Comparison of ENCODE assay signal across 1 mouse cellular context in genomic region chr9:121697150-121698049, GRCm38 (mm10).
TF ChIP-seq lines count a peak whose summit lies in the region.

No protein-coding gene starts in this region.

TF ChIP-seq in MEL, 35 proteins besides CTCF, POLR2A, EP300 and RAD21:
- no peak for TF ChIP-seq NRF1 (IDR thresholded peaks at IDR 0.05; ENCODE audit: insufficient read depth, low read depth, low read length, poor library complexity, severe bottlenecking)
- peak; percentile 75 for TF ChIP-seq ZNF384 (IDR thresholded peaks at IDR 0.05; ENCODE audit: low read depth, low read length)
- TF ChIP-seq USF2 (IDR thresholded peaks at IDR 0.05; ENCODE audit: borderline replicate concordance in 1 of 2, insufficient read depth in 1 of 2, low read depth in 1 of 2, low read length in 2 of 2) = no peak
- TF ChIP-seq MXI1 (IDR thresholded peaks at IDR 0.05; ENCODE audit: low read depth, low read length) = no peak
- no peak for TF ChIP-seq TAL1 (IDR thresholded peaks at IDR 0.05; ENCODE audit: low read length)
- no peak for TF ChIP-seq HCFC1 (IDR thresholded peaks at IDR 0.05; ENCODE audit: low read depth, low read length)
- no peak for TF ChIP-seq BHLHE40 (IDR thresholded peaks at IDR 0.05; ENCODE audit: borderline replicate concordance, low read depth, low read length)
- no peak for TF ChIP-seq GABPA (IDR thresholded peaks at IDR 0.05; ENCODE audit: low read depth, low read length)
- no peak for TF ChIP-seq GATA1 (IDR thresholded peaks at IDR 0.05; ENCODE audit: low read depth, low read length)
- no peak for TF ChIP-seq MAX (IDR thresholded peaks at IDR 0.05; ENCODE audit: low read length)
- TF ChIP-seq USF1 (IDR thresholded peaks at IDR 0.05; ENCODE audit: low read depth, low read length) = no peak
- TF ChIP-seq E2F4 (IDR thresholded peaks at IDR 0.05; ENCODE audit: borderline replicate concordance, low read depth, low read length) = no peak
- TF ChIP-seq ELF1 (IDR thresholded peaks at IDR 0.05; ENCODE audit: low read depth, low read length) = no peak
- 0 out of 2 replicates have a peak, but pooled peaks have one; percentile 36 for TF ChIP-seq TBP (IDR thresholded peaks at IDR 0.05; ENCODE audit: low read depth, low read length)
- TF ChIP-seq RCOR1 (IDR thresholded peaks at IDR 0.05; ENCODE audit: low read depth, low read length) = no peak
- TF ChIP-seq ZKSCAN1 (IDR thresholded peaks at IDR 0.05; ENCODE audit: low read depth, low read length) = no peak
- TF ChIP-seq POLR2AphosphoS5 (IDR thresholded peaks at IDR 0.05; ENCODE audit: borderline replicate concordance, low read depth, low read length) = no peak
- TF ChIP-seq MYC (IDR thresholded peaks at IDR 0.05; ENCODE audit: low read depth, low read length) = no peak
- no peak for TF ChIP-seq MAZ (IDR thresholded peaks at IDR 0.05; ENCODE audit: low read depth, low read length)
- peak; percentile 78 for TF ChIP-seq ZC3H11A (IDR thresholded peaks at IDR 0.05; ENCODE audit: low read depth, low read length)
- TF ChIP-seq ETS1 (IDR thresholded peaks at IDR 0.05; ENCODE audit: low read depth, low read length) = no peak
- peak; percentile 83 for TF ChIP-seq SMC3 (IDR thresholded peaks at IDR 0.05; ENCODE audit: low read depth, low read length)
- TF ChIP-seq UBTF (IDR thresholded peaks at IDR 0.05; ENCODE audit: borderline replicate concordance, insufficient read depth, low read depth, low read length) = no peak
- TF ChIP-seq JUND (IDR thresholded peaks at IDR 0.05; ENCODE audit: low read depth, low read length) = peak; percentile 37; the same call in 1 of the 2 replicates
- TF ChIP-seq POLR2AphosphoS2 (IDR thresholded peaks at IDR 0.05; ENCODE audit: low read length) = no peak
- TF ChIP-seq CHD2 (IDR thresholded peaks at IDR 0.05; ENCODE audit: low read length) = no peak
- no peak for TF ChIP-seq ZMIZ1 (IDR thresholded peaks at IDR 0.05; ENCODE audit: low read depth, low read length)
- no peak for TF ChIP-seq MYB (IDR thresholded peaks at IDR 0.05; ENCODE audit: low read depth, low read length)
- no peak for TF ChIP-seq TCF12 (IDR thresholded peaks at IDR 0.05; ENCODE audit: low read depth, low read length)
- peak; percentile 55; the same call in 1 of the 2 replicates for TF ChIP-seq SIN3A (IDR thresholded peaks at IDR 0.05; ENCODE audit: low read length)
- no peak for TF ChIP-seq KAT2A (conservative IDR thresholded peaks at IDR 0.05; ENCODE audit: low read depth, low read length)
- no peak for TF ChIP-seq NELFE (IDR thresholded peaks at IDR 0.05; ENCODE audit: low read depth, low read length)
- TF ChIP-seq CHD1 (IDR thresholded peaks at IDR 0.05; ENCODE audit: low read depth, low read length) = no peak
- TF ChIP-seq MEF2A (IDR thresholded peaks at IDR 0.05; ENCODE audit: extremely low read depth, insufficient replicate concordance, low read depth, low read length, poor library complexity, severe bottlenecking) = no peak
- TF ChIP-seq MAFK (IDR thresholded peaks at IDR 0.05; ENCODE audit: borderline replicate concordance, low read depth, low read length) = no peak
